Mouse (Mus musculus) heart, postnatal 0 days (tissue): ENCODE measurements around the gene Zdhhc13. TPM values are rescaled to one million over a fixed set of nuclear protein-coding genes. Genes with fewer than 3 reads are reported as not detected.

Experiments used
- ATAC-seq: fragments of 200-750 bp; cut with Nextera tagmentation; 2 replicates; pipeline ENCODE4 v1.8.0; 2017; ENCODE audit warnings: low read depth, moderate number of reproducible peaks, moderate library complexity; ENCODE audit not compliant: insufficient read depth
- DNase-seq: peaks from one replicate; pipeline ENCODE4 v3.0.0-alpha.2; 2016; ENCODE audit warnings: low spot score
- H3K27ac ChIP-seq: fragments of 300-500 bp; sonication (generic); 2 replicates; pipeline ENCODE4 v1.5.1; 2014; ENCODE audit warnings: low read depth, mild to moderate bottlenecking
- H3K27me3 ChIP-seq: fragments of 300-500 bp; sonication (generic); 2 replicates; pipeline ENCODE4 v1.6.1; 2014; ENCODE audit warnings: low read length, mixed read lengths; ENCODE audit not compliant: control insufficient read depth, insufficient read depth
- H3K36me3 ChIP-seq: fragments of 300-500 bp; sonication (generic); replicated peaks from 2 replicates; pipeline ENCODE4 v1.6.1; 2014; ENCODE audit warnings: low read length, mixed read lengths; ENCODE audit not compliant: control insufficient read depth, insufficient read depth
- H3K4me1 ChIP-seq: fragments of 300-500 bp; sonication (generic); 2 replicates; pipeline ENCODE4 v1.6.1; 2014; ENCODE audit warnings: antibody characterized with exemption; ENCODE audit not compliant: control insufficient read depth, insufficient read depth
- H3K4me2 ChIP-seq: fragments of 300-500 bp; sonication (generic); 2 replicates; pipeline ENCODE4 v1.6.1; 2014; ENCODE audit warnings: low read depth, mild to moderate bottlenecking, low read length, moderate library complexity
- H3K4me3 ChIP-seq: fragments of 300-500 bp; sonication (generic); 2 replicates; pipeline ENCODE4 v1.5.1; 2014; ENCODE audit warnings: low read depth, low read length
- H3K9ac ChIP-seq: fragments of 300-500 bp; sonication (generic); replicated peaks from 2 replicates; pipeline ENCODE4 v1.6.1; 2014; ENCODE audit warnings: low read depth, low read length, mixed read lengths
- H3K9me3 ChIP-seq: fragments of 300-500 bp; sonication (generic); replicated peaks from 2 replicates; pipeline ENCODE4 v1.6.1; 2016; ENCODE audit warnings: low read length; ENCODE audit not compliant: control insufficient read depth
- CTCF ChIP-seq: IDR thresholded peaks from 2 replicates; pipeline ENCODE4 v1.5.1; 2016; ENCODE audit warnings: antibody characterized with exemption, control low read depth, low read depth
- EP300 ChIP-seq: IDR thresholded peaks from 2 replicates; pipeline ENCODE4 v1.6.1; 2016; ENCODE audit warnings: antibody characterized with exemption, low read depth
- WGBS: fragments of 180-500 bp; shearing (Covaris S2); extraction: QIAGEN DNeasy Blood & Tissue Kit; methylation state at CpG from one replicate; pipeline ENCODE4 v1.1.7; 2014; 5-methylcytosine and 5-hydroxymethylcytosine counted together
- polyA plus RNA-seq: library from polyadenylated mRNA; unstranded; fragments of >200 nt; fragmentation: Nextera tagmentation; extraction: Ambion mirVana; gene quantifications from 2 replicates; pipeline ENCODE4 v1.2.1, GENCODE M21; 2015
- total RNA-seq: library from RNA; depleted of rRNA; stranded (reverse); fragments of >200 nt; gene quantifications from 2 replicates; pipeline ENCODE4 v1.2.3, GENCODE M21; 2014; ENCODE audit warnings: low replicate concordance

The Zdhhc13 gene
- total and polyA plus RNA-seq, 2 experiments from 2014 or later, result 29.5 to 58.5 TPM

DNA sequence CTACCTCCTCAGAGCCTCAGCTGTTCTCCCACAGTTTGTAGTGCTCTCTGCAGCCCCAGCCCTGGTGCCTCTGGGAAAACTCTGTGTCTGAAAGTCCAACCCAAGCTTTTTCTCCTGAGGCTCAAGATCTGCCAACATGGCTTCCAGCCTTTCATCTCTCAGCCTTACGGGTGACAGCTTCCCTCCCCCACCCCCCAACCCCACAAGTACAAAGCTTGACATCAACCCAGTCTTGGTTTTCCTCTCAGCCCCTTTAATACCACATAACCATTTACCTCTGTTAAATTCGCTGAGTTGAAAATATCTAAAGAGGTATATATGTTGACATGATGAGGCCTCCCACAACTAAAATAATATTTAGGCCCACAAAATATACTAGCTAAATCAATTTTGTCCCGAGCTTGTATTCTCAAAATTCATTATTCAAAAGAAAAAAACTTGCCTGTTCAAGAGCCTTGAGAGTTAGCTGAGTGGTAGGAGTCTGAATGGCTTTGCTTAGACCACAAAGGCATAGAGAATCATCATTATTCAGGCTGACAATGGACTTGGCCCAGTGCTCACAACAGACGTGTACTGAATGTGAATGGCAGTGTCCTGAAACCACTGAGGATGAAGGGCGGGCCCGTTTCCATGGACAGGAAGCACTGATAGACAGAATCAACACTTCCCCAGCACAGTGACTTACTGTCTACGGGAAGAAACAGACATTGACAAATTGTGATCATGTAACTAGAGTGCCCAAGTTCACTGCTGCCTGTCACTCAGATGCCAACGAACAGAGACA is 10.9 kb upstream of the Zdhhc13 start:
- H3K9ac ChIP-seq, result no peak overlapping the region
- no peak for ATAC-seq
- 51% methylated on average over 8 of the region's 8 CpGs for WGBS
- no peaks in the 10 kb centered on the region for H3K27me3 ChIP-seq
- no peak overlapping the region for H3K4me3 ChIP-seq
- H3K9me3 ChIP-seq, result no peaks in the 10 kb centered on the region
- no peaks in the 10 kb centered on the region for H3K4me1 ChIP-seq
- H3K36me3 ChIP-seq, result no peaks in the 10 kb centered on the region
- DNase-seq, result no peak
- H3K4me2 ChIP-seq, result no peak overlapping the region
- TF ChIP-seq CTCF (no peak), EP300 (no peak)
- no peak overlapping the region for H3K27ac ChIP-seq

DNA sequence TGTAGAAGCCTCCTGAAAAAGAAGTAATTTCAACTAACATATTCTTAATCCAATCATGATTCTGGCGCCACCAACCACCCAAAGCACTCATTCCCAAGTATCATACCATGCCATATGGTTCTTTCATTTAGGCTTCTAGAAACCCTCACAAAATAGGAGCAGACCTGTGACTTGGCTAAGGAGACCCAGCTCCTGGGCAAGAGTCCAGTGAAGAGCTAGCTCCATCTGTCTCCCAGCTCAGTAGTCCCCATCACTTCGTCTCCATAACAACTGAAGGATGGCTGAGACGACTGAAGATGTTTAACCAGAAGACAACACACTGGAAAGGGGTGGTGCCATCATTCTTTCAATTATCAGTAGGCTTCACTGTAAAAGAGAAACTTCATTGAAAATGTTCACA is 9.7 kb upstream of the Zdhhc13 start:
- no peak for TF ChIP-seq CTCF
- TF ChIP-seq EP300, result no peak
- ATAC-seq, result no peak
- H3K4me2 ChIP-seq, result no peak overlapping the region

DNA sequence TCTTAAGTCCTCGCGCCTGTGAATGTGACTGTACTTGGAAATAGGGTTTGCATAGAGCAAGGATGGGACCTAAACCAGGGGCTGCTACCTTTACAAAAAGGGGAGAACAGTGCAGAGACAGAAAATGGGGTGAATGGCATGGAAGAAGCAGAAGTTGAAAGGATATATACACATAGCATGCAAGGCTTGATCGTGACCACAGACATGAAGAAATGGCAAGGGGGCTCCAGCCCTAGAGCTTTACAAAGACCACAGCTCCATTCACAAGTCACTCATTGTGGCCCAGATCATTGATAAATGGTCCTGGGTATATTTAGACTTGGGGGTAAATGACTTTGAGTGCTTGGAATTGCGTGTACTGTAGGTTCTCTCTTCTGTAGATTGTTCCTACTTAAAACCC is 6.4 kb upstream of the Zdhhc13 start:
- ATAC-seq (no peak), DNase-seq (no peak)
- WGBS, result 84% methylated on average over 4 of the region's 4 CpGs
- Histone ChIP-seq H3K4me2 (no peak overlapping the region), H3K27ac (no peak overlapping the region), H3K4me3 (no peak overlapping the region), H3K4me1 (no peaks in the 10 kb centered on the region), H3K27me3 (no peaks in the 10 kb centered on the region), H3K9ac (no peak overlapping the region), H3K9me3 (no peaks in the 10 kb centered on the region), H3K36me3 (no peaks in the 10 kb centered on the region)
- TF ChIP-seq EP300, result no peak
- TF ChIP-seq CTCF, result no peak

More for the DNA sequence above, 9.7 kb upstream of the Zdhhc13 start:
- 63% methylated on average over 3 of the region's 3 CpGs for WGBS
- no peak for DNase-seq
- Histone ChIP-seq H3K27me3 (no peaks in the 10 kb centered on the region), H3K4me3 (no peak overlapping the region), H3K9ac (no peak overlapping the region), H3K36me3 (no peaks in the 10 kb centered on the region), H3K9me3 (no peaks in the 10 kb centered on the region), H3K4me1 (no peaks in the 10 kb centered on the region), H3K27ac (no peak overlapping the region)

DNA sequence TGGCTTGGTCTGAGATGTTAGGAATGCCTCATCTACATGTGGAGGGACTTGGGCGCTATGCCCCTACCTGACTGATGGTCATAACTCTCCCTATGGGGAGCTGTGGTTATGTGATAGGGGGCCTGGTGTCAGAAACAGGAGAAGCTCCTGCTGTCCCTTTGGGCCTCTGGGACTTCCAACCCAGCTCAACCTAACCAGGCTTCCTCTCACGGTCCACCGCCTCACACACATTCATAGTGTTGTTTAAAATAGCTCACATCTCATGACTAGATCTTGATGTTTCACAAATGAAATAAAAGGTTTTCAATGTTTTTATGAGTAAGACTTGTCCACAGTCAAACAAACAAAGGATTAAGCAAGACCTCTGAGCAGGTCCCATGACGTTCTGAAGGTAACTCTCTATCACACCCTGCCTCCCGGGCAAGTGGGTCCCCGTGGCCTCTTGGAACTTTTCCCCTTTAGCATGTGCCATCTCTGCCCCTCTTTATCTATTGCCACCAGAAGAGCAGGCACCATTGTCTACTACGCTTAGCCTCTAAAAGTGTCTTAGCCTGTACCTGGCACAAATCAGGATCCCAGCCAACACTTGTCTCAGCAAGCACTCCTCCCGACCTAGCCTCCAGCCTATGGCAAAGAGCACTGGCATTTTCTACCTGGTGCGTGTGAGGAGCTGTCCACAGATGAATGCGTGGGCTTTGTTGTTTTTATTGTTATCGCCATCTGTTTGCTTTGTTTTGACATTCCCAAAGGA is 3.9 kb upstream of the Zdhhc13 start:
- H3K36me3 ChIP-seq, result no peaks in the 10 kb centered on the region

DNA sequence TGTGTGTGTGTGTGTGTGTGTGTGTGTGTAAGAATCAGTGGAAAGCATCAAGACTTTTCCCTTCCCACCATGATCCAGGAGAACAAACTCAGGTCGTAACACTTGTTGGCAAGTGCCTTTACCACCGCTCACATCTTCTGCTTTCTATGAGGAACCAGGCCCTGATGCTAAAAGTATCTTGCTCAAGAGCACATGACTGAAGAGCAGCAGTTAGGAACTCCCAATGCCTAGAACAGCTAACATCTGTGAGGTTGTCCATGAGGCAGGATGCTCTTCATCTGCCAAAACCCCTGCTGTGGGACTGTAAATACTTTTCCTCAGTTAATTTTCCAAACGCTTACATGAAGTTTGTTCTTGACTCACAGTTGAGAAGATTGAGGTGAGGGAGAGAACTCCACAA is 455 bp upstream of the Zdhhc13 start:
- H3K4me3 ChIP-seq, result peak overlapping the region; percentile 91
- WGBS, result 47% methylated on average over 3 of the region's 3 CpGs

More for the DNA sequence above, 3.9 kb upstream of the Zdhhc13 start:
- Histone ChIP-seq H3K4me1 (peaks cover 7% of the 10 kb centered on the region; the same call in 1 of the 2 replicates), H3K9ac (no peak overlapping the region), H3K4me3 (no peak overlapping the region), H3K4me2 (no peak overlapping the region), H3K9me3 (no peaks in the 10 kb centered on the region), H3K27ac (no peak overlapping the region), H3K27me3 (no peaks in the 10 kb centered on the region)
- no peak for ATAC-seq
- WGBS, result 68% methylated on average over 11 of the region's 11 CpGs
- no peak for DNase-seq
- TF ChIP-seq CTCF (no peak), EP300 (no peak)

More for the DNA sequence above, 455 bp upstream of the Zdhhc13 start:
- no peaks in the 10 kb centered on the region for H3K36me3 ChIP-seq
- H3K9me3 ChIP-seq, result no peaks in the 10 kb centered on the region
- no peak for DNase-seq
- TF ChIP-seq EP300, result no peak
- TF ChIP-seq CTCF, result no peak
- no peak overlapping the region for H3K9ac ChIP-seq
- H3K27ac ChIP-seq, result peak overlapping the region; percentile 66
- ATAC-seq, result 0 out of 2 replicates have a peak, but pooled peaks have one; percentile 12
- H3K27me3 ChIP-seq, result no peaks in the 10 kb centered on the region
- peak overlapping the region; percentile 95 for H3K4me2 ChIP-seq
- H3K4me1 ChIP-seq, result peaks cover 18% of the 10 kb centered on the region; the same call in 1 of the 2 replicates
